Mouse (Mus musculus): ENCODE results near the gene Olfr1477. TPM values are rescaled to one million over a fixed set of nuclear protein-coding genes. Genes with fewer than 3 reads are reported as not detected.

Olfr1477 gene
- not detected for total RNA-seq (2023)

DNA sequence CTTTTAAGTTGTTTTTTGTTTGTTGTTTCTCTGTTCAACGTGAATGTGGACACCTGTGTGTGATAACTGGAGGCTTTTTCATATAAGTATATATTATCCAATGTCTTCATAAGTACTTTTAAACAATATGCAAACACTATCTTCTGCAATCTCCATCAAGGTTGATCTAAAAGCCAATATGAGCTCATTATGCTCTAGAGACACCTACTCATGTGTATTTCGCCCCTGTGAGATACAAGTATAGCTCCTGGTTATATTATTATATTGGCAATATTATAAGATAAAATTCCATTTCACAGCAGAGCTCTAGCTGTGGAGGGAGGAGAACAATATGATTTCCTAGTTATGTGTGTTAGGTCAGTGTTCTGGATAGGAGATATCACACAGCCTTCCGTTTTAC is at the start of gene Olfr1477:
Gene Olfr1477 (plus strand): TSS at position 301 of the 400 bp plus-strand sequence.

DNA sequence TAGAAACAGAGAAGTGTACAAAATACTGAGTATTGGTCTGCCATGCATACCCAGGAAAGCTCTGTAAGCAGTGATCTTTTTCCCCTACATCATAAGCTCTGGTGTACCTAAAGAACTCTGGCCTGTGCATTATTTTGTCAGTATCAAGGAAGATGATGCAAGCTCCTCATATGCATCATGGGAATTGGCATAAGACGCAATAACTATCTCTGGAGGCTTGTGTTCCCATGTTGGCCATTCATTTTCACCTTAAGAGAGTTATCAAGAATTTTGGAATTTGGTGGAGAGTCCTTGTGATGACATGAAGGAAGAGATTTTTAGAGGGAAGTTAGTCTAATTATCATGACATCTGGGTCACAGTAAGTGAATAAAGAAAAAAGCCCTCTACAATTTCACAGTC is 44.4 kb upstream of the Olfr1477 start, which contains the start of gene Olfr1472:
Gene Olfr1472 (minus strand): TSS at position 101 of the 400 bp plus-strand sequence.

DNA sequence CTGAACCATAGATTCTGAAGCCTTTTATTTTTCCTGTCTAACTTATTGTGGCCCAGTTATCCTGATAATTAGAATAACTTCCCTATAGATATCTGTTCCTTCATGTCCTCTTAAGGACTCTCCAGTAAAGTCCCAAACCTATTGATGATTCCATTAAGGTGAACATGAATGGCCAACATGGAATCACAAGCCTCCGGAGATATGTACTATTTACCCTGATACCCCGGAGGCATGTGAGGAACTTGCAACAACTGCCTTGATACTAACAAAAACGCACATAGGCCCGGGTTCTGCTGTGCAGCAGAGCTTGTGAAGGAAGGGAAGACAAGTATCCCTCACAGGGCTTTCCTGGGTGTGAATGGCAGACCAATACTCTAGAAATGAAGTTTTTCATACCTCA is 31.1 kb upstream of the Olfr1477 start, which contains the start of gene Olfr1474:
Gene Olfr1474 (plus strand): TSS at position 301 of the 400 bp plus-strand sequence.

DNA sequence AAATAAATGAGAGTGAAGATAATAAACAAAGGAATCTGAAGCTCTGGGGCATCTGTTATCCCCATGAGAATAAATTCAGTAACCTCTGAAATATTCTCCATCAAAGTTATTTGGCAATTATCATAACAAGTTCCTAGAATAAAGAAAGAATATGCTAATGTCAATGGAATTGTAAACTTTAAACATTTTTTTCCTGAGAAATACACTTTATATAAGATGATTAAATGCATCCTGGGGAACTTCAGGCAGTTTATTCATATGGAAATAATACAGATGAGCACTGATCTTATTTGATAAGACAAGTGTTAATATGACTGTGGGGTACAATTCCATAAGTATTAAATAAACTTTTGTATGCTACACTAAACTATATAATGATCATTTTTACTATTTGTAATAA is 20.2 kb upstream of the Olfr1477 start, which contains the start of gene Olfr1475:
Gene Olfr1475 (minus strand): TSS at position 101 of the 400 bp plus-strand sequence.

DNA sequence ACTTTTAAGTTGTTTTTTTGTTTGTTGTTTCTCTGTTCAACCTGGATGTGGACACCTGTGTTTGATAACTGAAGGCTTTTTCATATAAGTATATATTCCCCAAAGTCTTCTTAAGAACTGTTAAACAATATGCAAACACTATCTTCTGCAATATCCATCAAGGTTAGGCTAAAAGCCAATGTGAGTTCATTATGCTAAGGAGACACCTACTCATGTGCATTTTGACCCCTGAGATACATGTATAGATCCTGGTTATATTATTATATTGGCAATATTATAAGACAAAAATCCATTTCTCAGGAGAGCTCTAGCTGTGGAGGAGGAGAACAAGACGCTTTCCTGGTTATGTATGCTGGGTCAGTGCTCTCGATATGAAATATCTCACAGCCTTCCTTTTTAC is 27.3 kb downstream of the Olfr1477 start, which contains the start of gene Olfr1480:
Gene Olfr1480 (plus strand): TSS at position 301 of the 400 bp plus-strand sequence.

Other genes with a start within 250 kb of the Olfr1477 start
- gene Olfr1465, start 185.0 kb upstream of the Olfr1477 start, total RNA-seq (2023), result not detected
- not detected for gene Olfr1466, start 161.7 kb upstream of the Olfr1477 start, total RNA-seq (2023)
- gene Olfr1467, start 138.3 kb upstream of the Olfr1477 start, total RNA-seq (2023), result not detected
- not detected for gene Olfr1469, start 92.7 kb upstream of the Olfr1477 start, total RNA-seq (2023)
- gene Olfr1471, start 57.1 kb upstream of the Olfr1477 start, total RNA-seq (2023), result not detected
- not detected for gene Olfr1472, start 44.5 kb upstream of the Olfr1477 start, total RNA-seq (2023)
- not detected for gene Olfr1474, start 31.0 kb upstream of the Olfr1477 start, total RNA-seq (2023)
- gene Olfr1475, start 20.4 kb upstream of the Olfr1477 start, total RNA-seq (2023), result not detected
- gene Olfr1480, start 27.4 kb downstream of the Olfr1477 start, total RNA-seq (2023), result not detected
- gene Olfr1484, start 83.0 kb downstream of the Olfr1477 start, total RNA-seq (2023), result not detected
- not detected for gene Olfr1487, start 116.8 kb downstream of the Olfr1477 start, total RNA-seq (2023)
- gene Olfr1489, start 131.1 kb downstream of the Olfr1477 start, total RNA-seq (2023), result not detected
- not detected for gene Olfr1490, start 150.5 kb downstream of the Olfr1477 start, total RNA-seq (2023)
- gene Olfr1491, start 196.7 kb downstream of the Olfr1477 start, total RNA-seq (2023), result not detected
- not detected for gene Olfr1493-ps1, start 222.7 kb downstream of the Olfr1477 start, total RNA-seq (2023)
- not detected for gene Olfr1494, start 239.2 kb downstream of the Olfr1477 start, total RNA-seq (2023)

Data from CD8-positive naive resting alpha-beta T cell, adult 57 days (primary cell).